Mouse (Mus musculus): ENCODE results near the gene Dram1. TPM values are rescaled to one million over a fixed set of nuclear protein-coding genes. Genes with fewer than 3 reads are reported as not detected.

The Dram1 gene
- polyA plus RNA-seq (2015; fragmentation: Nextera tagmentation; extraction: Ambion mirVana): 0.47 and 0.70 TPM in 2 replicates

DNA sequence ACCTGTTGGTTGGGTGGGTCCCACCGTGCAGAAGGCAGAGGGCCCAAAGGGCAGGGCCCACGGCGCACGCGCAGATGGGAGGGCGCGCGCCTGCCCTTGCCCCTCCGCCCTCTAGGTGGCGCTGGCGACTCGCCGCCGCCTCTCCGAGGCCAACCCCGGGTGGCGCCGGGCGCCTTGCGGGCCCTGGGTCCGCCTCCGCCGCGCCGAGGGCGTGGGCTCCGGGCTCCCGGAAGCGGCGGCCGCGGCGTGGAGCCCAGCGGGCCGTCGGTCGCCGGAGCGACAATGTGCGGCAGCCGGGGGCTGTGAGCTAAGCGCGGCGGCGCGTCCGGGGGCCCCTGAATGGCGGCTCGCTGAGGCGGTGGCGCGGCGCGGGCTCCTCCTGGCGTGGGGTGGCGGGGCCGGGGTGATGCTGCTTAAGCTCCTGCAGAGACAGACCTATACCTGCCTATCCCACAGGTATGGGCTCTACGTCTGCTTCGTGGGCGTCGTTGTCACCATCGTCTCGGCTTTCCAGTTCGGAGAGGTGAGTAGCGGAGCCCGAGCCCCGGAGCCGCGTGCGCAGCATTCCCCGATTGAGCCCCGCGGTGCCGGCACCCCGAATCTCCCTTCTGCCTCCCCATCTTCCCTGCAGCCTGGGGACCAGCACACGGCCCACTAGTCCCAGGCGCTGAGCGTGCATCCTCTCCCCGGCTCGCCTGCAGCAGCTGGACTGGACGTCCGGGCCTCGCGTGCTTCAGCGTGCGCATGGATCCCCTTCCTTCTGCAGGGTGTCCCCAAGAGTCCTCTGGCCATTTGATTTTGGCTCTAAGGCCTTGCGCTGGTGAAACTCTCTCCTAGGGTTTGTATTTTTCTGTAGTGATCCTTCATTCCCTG is at the start of gene Dram1, which contains the start of gene Gnptab:
Gene Dram1, minus strand, starts transcription at position 68 of the 873 bp plus-strand sequence.
Gene Gnptab, plus strand, starts transcription at position 120 of the 873 bp plus-strand sequence.
- Histone ChIP-seq H3K4me2 (replicated peaks) (peak within 1 kb of the TSS; percentile 73), H3K27me3 (no peaks in the 10 kb centered on the region), H3K27ac (replicated peaks) (peak within 1 kb of the TSS; percentile 82), H3K4me1 (peaks cover 17% of the 10 kb centered on the region), H3K9me3 (no peaks in the 10 kb centered on the region), H3K4me3 (peak within 1 kb of the TSS; percentile 68), H3K9ac (replicated peaks) (peak within 1 kb of the TSS; percentile 73), H3K36me3 (no peaks in the 10 kb centered on the region)
- WGBS: under 1% methylated on average over 86 of the region's 87 CpGs
- peak; percentile 91 for ATAC-seq (replicated peaks)

- H3K9me3 ChIP-seq: no peaks in the 10 kb centered on the region
- H3K9ac ChIP-seq (replicated peaks): no peak overlapping the region
- no peak overlapping the region for H3K4me3 ChIP-seq
- no peak overlapping the region for H3K4me2 ChIP-seq (replicated peaks)
- no peaks in the 10 kb centered on the region for H3K4me1 ChIP-seq
- no peaks in the 10 kb centered on the region for H3K27me3 ChIP-seq
- peaks cover 22% of the 10 kb centered on the region for H3K36me3 ChIP-seq
- no peak for ATAC-seq (replicated peaks)
- no peak overlapping the region for H3K27ac ChIP-seq (replicated peaks)
- WGBS: 93% methylated on average over 6 of the region's 6 CpGs
These were observed 49.1 kb upstream of the Dram1 start for GRCm38 (mm10) chr10:88427998-88428397.

DNA sequence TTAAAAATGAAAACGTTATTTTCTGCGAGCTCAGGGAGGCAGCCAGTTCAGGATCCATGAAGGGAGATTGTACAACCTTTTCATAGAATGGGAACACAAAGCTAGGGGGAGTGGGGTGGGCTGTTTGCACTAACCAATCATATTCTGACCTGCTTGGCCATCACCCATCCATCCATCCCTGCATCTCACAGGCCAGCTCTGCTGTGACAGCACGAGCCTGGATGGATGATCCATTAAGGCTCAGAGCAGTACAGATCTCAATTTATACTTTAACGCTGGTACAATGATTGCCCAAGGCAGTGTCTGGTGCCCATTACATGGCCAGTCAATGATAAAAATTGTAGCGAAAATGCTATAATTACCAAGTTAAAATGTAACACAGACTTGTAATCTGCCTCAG is 48.0 kb upstream of the Dram1 start:
- ATAC-seq (replicated peaks): peak; percentile 26
- no peaks in the 10 kb centered on the region for H3K27me3 ChIP-seq
- no peaks in the 10 kb centered on the region for H3K9me3 ChIP-seq
- no peaks in the 10 kb centered on the region for H3K4me1 ChIP-seq
- 61% methylated on average over 5 of the region's 5 CpGs for WGBS
- no peak overlapping the region for H3K4me3 ChIP-seq
- peaks cover 17% of the 10 kb centered on the region for H3K36me3 ChIP-seq
- H3K9ac ChIP-seq (replicated peaks): no peak overlapping the region
- no peak overlapping the region for H3K4me2 ChIP-seq (replicated peaks)
- no peak overlapping the region for H3K27ac ChIP-seq (replicated peaks)

DNA sequence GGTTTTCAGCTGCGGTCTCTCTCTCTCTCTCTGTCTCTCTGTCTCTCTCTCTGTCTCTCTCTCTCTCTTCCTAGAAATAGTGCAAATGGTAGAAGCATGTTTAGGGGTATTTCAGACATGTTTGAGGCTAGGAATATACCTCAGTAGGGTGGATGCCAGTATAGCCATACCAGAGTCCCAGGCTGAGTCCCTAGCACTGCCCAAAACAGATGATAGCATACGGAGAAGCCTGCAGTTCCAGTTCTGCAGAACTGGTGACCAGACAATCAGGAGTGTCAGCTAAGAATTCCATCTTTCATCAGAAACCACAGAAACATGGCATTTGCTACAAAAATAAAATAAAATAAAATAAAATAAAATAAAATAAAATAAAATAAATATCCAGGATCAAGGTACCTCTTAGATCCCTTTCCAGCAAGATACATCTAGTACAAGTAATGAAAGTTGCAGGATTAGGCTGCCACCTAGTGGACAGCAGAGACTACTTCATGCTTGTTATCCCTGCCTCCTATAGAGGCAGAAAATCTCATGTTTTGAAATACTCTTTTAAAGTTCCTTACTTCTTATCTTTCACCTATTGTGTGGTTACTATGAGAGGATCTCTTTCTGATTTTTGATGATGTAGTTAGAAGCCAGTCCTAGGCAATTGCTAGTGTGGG is 47.4 kb upstream of the Dram1 start:
- no peaks in the 10 kb centered on the region for H3K27me3 ChIP-seq
- peak; percentile 93 for ATAC-seq (replicated peaks)
- H3K27ac ChIP-seq (replicated peaks): no peak overlapping the region
- no peaks in the 10 kb centered on the region for H3K9me3 ChIP-seq
- H3K9ac ChIP-seq (replicated peaks): no peak overlapping the region
- H3K4me3 ChIP-seq: no peak overlapping the region
- no peak overlapping the region for H3K4me2 ChIP-seq (replicated peaks)
- 94% methylated on average over 2 of the region's 2 CpGs for WGBS
- H3K4me1 ChIP-seq: no peaks in the 10 kb centered on the region
- H3K36me3 ChIP-seq: peaks cover 16% of the 10 kb centered on the region

GRCm38 (mm10) chr10:88420655-88421435 is 42.0 kb upstream of the Dram1 start:
- Histone ChIP-seq H3K9me3 (no peaks in the 10 kb centered on the region), H3K9ac (replicated peaks) (no peak overlapping the region), H3K4me1 (no peaks in the 10 kb centered on the region), H3K27me3 (no peaks in the 10 kb centered on the region), H3K36me3 (peaks cover 11% of the 10 kb centered on the region; the same call in 1 of the 2 replicates), H3K27ac (replicated peaks) (no peak overlapping the region), H3K4me3 (no peak overlapping the region), H3K4me2 (replicated peaks) (no peak overlapping the region)
- no peak for ATAC-seq (replicated peaks)
- 93% methylated on average over 19 of the region's 19 CpGs for WGBS

DNA sequence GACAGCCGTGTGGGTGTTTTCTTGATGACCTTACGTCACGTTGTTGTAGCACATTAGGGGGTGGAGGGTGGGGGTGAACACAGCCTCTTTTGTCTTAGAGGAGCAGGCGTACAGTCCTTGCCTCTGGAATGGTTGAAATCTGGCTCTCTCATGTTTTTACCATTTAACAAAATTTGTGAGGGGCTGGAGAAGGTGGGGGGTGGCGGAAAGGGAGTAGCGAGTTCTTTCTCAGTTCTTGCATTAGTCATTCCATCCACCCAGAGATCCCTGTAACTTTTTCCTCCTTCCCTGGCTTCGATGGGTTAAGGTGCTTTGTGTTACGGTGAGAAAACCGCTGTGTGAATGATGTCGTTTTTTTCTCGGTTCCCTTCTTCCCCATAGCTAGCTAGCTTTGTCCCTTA is 41.3 kb upstream of the Dram1 start:
- no peaks in the 10 kb centered on the region for H3K9me3 ChIP-seq
- no peak overlapping the region for H3K27ac ChIP-seq (replicated peaks)
- H3K4me2 ChIP-seq (replicated peaks): no peak overlapping the region
- H3K4me1 ChIP-seq: no peaks in the 10 kb centered on the region
- no peak for ATAC-seq (replicated peaks)
- H3K9ac ChIP-seq (replicated peaks): no peak overlapping the region
- H3K4me3 ChIP-seq: no peak overlapping the region
- no peaks in the 10 kb centered on the region for H3K27me3 ChIP-seq
- peaks cover 11% of the 10 kb centered on the region; the same call in 1 of the 2 replicates for H3K36me3 ChIP-seq
- WGBS: 72% methylated on average over 11 of the region's 11 CpGs

- Histone ChIP-seq H3K9ac (replicated peaks) (no peak overlapping the region), H3K27ac (replicated peaks) (no peak overlapping the region), H3K36me3 (peaks cover 11% of the 10 kb centered on the region; the same call in 1 of the 2 replicates), H3K4me3 (no peak overlapping the region), H3K4me1 (peaks cover under 1% of the 10 kb centered on the region; the same call in 1 of the 2 replicates), H3K4me2 (replicated peaks) (no peak overlapping the region), H3K27me3 (no peaks in the 10 kb centered on the region), H3K9me3 (no peaks in the 10 kb centered on the region)
- no peak for ATAC-seq (replicated peaks)
- WGBS: 94% methylated on average over 5 of the region's 5 CpGs
These were observed 38.8 kb upstream of the Dram1 start for GRCm38 (mm10) chr10:88417686-88418085.

- WGBS: 42% methylated on average over 17 of the region's 17 CpGs
- no peaks in the 10 kb centered on the region for H3K27me3 ChIP-seq
- no peaks in the 10 kb centered on the region for H3K9me3 ChIP-seq
- H3K9ac ChIP-seq (replicated peaks): no peak overlapping the region
- H3K36me3 ChIP-seq: no peaks in the 10 kb centered on the region
- no peak overlapping the region for H3K4me3 ChIP-seq
- H3K4me2 ChIP-seq (replicated peaks): no peak overlapping the region
- peaks cover 6% of the 10 kb centered on the region; the same call in 1 of the 2 replicates for H3K4me1 ChIP-seq
- no peak overlapping the region for H3K27ac ChIP-seq (replicated peaks)
- ATAC-seq (replicated peaks): peak; percentile 72
These were observed 33.6 kb upstream of the Dram1 start for GRCm38 (mm10) chr10:88412290-88412995.

GRCm38 (mm10) chr10:88409751-88410150 is 30.9 kb upstream of the Dram1 start:
- Histone ChIP-seq H3K36me3 (no peaks in the 10 kb centered on the region), H3K9ac (replicated peaks) (no peak overlapping the region), H3K27ac (replicated peaks) (no peak overlapping the region)

DNA sequence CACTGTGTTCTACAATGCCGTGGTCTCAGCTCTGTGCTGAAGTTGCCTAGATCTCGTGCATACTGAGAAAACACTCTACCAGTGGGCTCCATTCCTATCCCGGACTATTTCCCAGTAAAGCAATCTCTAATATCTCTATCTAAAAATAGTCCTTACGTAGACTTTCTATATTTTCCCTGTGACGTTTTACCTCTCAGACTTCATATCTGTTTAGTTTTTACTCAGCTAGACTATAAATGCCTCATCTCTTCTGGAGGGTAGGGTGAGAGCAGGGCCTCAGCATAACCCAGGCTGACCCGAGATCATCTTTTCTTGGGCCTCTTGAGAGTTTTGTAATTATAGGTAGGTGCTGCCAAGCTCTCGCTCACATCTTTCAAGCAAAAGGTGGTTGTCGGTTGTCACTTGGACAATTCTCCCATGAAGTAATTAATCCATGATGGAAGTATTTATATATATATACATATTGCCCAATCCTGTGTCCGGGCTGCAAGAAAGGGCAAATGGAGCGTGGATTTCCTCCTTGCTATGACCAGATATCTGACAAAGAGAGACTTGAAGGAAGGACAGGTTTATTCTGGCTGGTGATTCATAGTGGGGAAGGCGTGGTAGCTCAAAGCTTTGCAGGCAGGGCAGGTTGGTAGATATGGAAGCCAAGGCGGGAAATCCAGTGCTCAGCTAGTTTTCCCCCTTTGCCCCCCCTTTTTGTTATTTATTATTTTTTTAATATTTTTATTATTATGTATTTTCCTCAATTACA is 29.2 kb upstream of the Dram1 start:
- Histone ChIP-seq H3K9me3 (no peaks in the 10 kb centered on the region), H3K27me3 (no peaks in the 10 kb centered on the region), H3K4me3 (no peak overlapping the region), H3K36me3 (no peaks in the 10 kb centered on the region), H3K27ac (replicated peaks) (no peak overlapping the region), H3K9ac (replicated peaks) (no peak overlapping the region), H3K4me2 (replicated peaks) (no peak overlapping the region), H3K4me1 (peaks cover 6% of the 10 kb centered on the region; the same call in 1 of the 2 replicates)
- WGBS: 94% methylated on average over 12 of the region's 12 CpGs
- no peak for ATAC-seq (replicated peaks)

More at GRCm38 (mm10) chr10:88409751-88410150, 30.9 kb upstream of the Dram1 start:
- Histone ChIP-seq H3K9me3 (no peaks in the 10 kb centered on the region), H3K4me3 (no peak overlapping the region), H3K4me2 (replicated peaks) (no peak overlapping the region), H3K4me1 (peaks cover 6% of the 10 kb centered on the region; the same call in 1 of the 2 replicates), H3K27me3 (no peaks in the 10 kb centered on the region)
- ATAC-seq (replicated peaks): no peak
- WGBS: 71% methylated on average over 2 of the region's 2 CpGs

GRCm38 (mm10) chr10:88405812-88406211 is 26.9 kb upstream of the Dram1 start:
- WGBS: 81% methylated on average over 7 of the region's 7 CpGs
- no peak overlapping the region for H3K4me2 ChIP-seq (replicated peaks)
- no peak for ATAC-seq (replicated peaks)

More at GRCm38 (mm10) chr10:88405812-88406211, 26.9 kb upstream of the Dram1 start:
- no peaks in the 10 kb centered on the region for H3K4me1 ChIP-seq
- no peaks in the 10 kb centered on the region for H3K36me3 ChIP-seq
- no peak overlapping the region for H3K27ac ChIP-seq (replicated peaks)
- H3K27me3 ChIP-seq: no peaks in the 10 kb centered on the region
- H3K9ac ChIP-seq (replicated peaks): no peak overlapping the region
- H3K9me3 ChIP-seq: no peaks in the 10 kb centered on the region
- H3K4me3 ChIP-seq: no peak overlapping the region

Data from forebrain, embryonic 15.5 days (tissue).